Mouse (Mus musculus) adrenal gland (tissue): Measurements from ENCODE around the gene Zcchc2.

Experiments
- intact Hi-C: fragments of 180-260 bp; cut with DNase I; formaldehyde crosslinking; loops from one replicate; pipeline ENCODE4 v1.15.1; 2025

Zcchc2 gene

DNA sequence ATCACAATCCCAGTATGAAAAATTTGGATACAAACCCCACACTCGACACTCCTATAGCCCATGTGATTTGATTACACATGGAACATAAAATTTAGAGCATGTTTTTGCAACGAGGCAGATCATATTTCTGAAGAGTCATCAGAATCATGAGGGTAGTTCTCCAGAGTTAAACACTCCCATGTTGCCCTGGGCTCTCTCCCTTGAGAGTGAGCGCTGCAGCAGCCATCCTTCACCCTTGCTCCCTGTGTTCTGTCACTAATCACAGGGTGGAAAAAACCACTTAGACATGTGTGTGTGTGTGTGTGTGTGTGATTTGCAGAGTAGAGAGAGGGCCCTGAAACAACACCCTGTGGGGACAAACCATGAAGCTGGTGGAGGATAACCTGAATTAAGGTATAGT, 2.0 kb upstream of the Zcchc2 start:
- intact Hi-C loops = no loop called here

DNA sequence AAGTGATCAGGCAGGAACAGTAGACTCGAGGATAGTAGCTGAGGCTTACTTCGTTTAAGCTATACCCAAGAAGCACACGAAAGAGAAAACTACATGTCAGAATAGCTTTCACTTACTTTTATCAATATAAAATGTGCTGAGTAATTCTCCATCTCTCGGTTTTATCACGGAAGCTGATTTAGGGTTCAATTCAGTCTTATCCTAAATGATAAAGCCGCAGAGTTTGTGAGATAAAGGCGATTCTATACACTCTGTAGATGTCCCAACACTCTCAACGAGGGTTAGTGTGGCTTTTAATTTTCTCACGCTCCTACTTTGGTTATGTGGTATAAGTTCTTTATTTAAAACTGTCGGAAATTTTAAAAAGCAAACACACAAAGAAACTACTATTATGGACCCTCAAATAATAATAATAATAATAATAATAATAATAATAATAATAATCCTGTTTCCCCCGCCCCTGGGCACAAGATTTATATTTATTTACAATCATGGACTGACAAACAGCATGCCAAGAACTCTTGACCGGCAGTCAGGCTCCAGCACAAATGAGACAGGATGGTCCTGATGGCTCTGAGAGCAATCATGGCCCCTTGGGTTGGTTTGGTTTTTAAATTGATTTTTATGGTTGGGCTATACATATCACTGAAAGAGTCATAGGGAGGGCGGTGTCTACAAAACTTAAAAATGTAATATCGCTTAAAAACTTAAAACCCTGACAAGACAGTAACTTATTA, 1.1 kb upstream of the Zcchc2 start:
- intact Hi-C loops = no loop called here

DNA sequence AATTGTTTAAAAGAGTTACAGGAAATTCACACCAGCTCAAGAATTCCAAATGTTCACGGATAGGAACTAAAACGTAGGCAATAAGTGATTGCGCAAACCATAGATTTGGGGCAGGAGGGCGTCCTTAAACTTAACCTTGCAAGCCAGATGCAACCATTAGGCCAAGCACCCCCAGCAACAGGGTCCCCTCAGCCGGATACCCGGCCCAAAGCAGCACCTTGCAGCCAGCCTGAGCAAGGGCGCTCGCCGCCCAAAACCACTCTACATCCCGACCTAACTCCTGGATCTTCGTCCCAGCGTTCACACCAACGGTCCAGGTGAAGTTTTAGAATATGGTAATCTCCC, 594 bp upstream of the Zcchc2 start:
- intact Hi-C loops = no loop called here

- intact Hi-C loops = loop anchor here (5.0 kb wide), 1 partner anchor 89 kb away; no protein-coding TSS in a partner anchor
Observed at GRCm38 (mm10) chr1:105990911-105991761, 930 bp downstream of the Zcchc2 start.

DNA sequence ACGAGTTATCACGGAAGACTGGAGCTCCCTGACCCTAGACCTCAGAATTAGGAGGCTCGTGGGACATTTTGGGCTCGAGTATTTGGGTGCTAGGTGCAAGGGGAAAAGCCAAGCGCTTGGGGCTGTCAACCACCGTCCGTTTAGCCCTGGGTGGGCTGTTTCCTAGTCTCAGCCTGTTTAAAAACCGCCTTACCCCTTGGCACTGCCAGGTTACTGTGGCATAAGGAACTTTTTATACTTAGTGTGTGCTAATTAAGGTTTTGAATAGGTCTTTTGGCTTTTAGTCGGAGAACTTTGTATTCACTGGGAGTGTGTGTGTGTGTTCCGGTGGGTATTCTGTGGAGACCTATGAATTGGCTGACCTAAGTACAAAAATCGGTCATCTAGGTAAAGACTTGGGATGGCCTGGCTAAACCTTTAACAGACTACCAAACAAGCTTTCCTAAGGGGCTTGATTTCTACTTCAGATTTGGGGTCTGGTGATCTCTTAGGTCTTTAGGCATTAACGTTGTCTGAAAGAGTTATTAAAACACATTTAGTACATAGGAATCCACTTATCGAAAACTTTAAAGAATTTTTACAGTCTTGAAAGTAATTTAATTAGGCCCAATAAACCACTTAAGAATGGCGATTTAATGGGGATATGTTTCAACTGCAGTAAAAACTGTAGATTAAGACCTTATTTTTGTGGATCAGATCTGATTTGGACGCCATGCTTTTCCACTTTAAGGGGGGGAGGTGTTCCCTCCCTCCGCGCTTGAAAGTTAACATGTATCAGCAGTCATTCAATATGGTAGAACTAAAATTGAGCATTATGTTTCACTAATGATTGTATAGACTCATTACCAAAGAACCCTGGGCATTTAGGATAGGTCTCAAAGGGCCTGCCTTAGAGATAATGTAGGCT, 2.0 kb downstream of the Zcchc2 start:
- intact Hi-C loops = loop anchor here (5.0 kb wide), 1 partner anchor 90 kb away; no protein-coding TSS in a partner anchor

GRCm38 (mm10) chr1:105993196-105993595, 3.0 kb downstream of the Zcchc2 start:
- intact Hi-C loops = loop anchor here (5.0 kb wide), 1 partner anchor 91 kb away; no protein-coding TSS in a partner anchor

GRCm38 (mm10) chr1:105993601-105994209, 3.5 kb downstream of the Zcchc2 start:
- intact Hi-C loops = loop anchor here (5.0 kb wide), 1 partner anchor 91 kb away; no protein-coding TSS in a partner anchor

GRCm38 (mm10) chr1:105995966-105996365, 5.8 kb downstream of the Zcchc2 start:
- intact Hi-C loops = loop anchor here (5.0 kb wide), 1 partner anchor 104 kb away; no protein-coding TSS in a partner anchor

- intact Hi-C loops = loop anchor here (5.0 kb wide), 1 partner anchor 105 kb away; no protein-coding TSS in a partner anchor
Observed at GRCm38 (mm10) chr1:105997282-105997681, 7.1 kb downstream of the Zcchc2 start.

- intact Hi-C loops = loop anchor here (5.0 kb wide), 1 partner anchor 108 kb away; no protein-coding TSS in a partner anchor
Observed at GRCm38 (mm10) chr1:105999802-106000201, 9.6 kb downstream of the Zcchc2 start.

DNA sequence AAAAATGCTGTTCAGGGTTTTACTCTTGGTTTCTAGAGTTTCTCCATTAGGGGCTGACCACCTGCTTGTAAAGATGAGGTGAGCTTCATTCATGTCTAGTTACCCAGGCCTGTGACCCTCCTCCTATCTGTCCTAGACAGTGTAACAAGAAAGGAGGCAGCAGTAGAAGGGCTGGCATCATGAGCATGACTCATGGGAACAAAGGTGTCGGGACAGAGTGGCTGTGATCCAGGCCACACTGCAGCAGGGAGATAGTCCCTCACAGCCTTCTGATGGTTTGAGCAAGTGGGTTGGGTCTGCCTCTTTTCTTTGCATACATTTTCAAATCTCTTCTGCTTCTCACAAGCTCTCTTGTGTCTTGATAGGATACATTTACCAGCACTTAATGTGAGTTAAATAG, 17.4 kb downstream of the Zcchc2 start:
- intact Hi-C loops = no loop called here

- intact Hi-C loops = no loop called here
Observed at GRCm38 (mm10) chr1:106011097-106011496, 20.9 kb downstream of the Zcchc2 start.

DNA sequence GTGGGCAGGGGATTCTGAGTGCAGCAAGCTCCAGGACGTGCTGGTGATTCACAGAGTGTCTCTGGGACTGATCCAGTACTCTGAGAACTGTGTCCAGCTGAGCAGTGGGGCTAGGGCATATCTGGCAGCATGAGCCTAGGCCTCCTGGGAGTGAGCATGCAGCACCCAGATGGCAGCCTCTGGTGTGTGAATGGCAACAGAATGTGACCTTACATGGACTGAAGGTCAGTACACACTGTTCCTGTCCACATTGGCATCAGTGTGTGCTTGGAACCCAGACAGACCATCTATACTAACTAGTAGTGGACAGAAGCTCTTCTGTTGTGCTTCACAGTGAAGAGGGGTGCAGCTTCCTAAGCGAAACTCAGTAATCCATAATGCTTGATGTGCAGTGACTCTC, 23.6 kb downstream of the Zcchc2 start:
- intact Hi-C loops = no loop called here

DNA sequence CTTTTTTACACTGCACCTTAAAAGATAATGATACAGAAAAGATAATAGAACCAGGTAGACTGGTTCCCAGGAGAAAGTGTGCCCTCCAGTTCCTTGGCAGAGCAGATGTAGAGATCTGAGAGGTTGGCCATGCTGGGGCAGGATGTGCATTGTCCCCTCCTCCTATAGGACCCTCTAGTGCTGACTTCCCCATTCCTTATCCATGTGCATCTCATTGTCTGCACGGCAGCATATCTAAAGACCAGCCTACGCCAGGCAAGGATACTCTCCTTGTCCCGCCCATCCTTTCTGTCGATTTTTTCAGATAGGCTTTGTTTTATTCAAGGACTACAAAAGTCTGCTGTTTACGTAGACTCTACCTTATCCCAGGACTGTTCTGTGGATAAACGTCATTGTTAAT, 26.1 kb downstream of the Zcchc2 start:
- intact Hi-C loops = no loop called here

- intact Hi-C loops = no loop called here
Observed at GRCm38 (mm10) chr1:106019854-106020253, 29.6 kb downstream of the Zcchc2 start.

DNA sequence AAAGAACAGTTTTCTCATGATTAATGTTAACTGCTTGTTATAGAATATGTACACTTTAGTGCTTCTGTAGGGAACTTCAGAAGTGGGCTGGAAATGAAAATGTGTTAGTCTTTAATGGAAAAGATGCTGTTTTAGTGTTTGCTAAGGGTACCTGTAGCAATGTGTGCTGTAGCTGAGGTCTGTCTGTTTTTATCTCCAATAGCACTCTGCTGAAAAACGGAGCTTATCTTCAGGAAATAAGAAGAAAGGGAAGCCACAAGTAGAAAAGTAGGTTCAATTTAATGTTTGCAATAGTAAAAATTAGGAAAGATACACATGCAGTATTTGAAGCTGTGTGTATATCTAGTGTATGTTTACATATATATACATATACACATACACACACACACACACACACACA, 32.8 kb downstream of the Zcchc2 start:
- intact Hi-C loops = no loop called here

DNA sequence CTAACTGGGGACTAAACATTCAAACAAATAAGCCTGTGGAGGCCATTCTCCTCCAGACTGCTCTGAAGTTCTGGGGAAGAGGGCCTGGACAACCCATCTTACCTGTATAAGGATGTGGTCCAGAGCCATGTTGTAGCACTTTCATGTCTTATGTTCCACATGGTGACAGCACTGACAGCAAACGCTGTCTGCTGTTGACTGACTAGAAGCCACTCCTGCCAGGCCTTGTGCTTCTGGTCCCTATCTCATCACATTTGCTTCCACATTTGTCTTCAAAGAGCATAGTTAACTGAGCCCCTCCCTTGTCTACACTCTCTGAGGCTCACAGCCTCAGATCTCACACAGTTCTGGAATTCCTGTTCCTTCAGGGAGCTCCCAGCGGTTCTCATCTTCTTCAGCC, 34.0 kb downstream of the Zcchc2 start:
- intact Hi-C loops = no loop called here

DNA sequence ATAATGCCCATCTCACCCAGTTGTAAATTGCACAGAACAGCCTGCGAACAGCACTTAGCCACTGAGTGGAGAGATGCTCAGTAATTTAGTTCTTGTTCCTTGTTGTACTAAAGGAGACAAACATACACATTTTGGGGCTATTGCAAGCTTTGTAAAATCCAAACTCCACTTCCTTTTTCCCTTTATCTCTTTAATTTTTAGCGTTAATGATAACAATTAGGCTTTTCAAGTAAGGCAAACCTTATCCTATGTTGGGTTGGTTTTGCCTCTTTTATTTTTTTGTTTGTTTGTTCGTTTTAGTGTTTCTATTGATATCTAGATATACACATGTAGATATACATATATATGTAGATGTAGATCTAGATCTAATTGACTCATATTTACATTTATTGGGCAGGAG, 34.6 kb downstream of the Zcchc2 start:
- intact Hi-C loops = no loop called here

DNA sequence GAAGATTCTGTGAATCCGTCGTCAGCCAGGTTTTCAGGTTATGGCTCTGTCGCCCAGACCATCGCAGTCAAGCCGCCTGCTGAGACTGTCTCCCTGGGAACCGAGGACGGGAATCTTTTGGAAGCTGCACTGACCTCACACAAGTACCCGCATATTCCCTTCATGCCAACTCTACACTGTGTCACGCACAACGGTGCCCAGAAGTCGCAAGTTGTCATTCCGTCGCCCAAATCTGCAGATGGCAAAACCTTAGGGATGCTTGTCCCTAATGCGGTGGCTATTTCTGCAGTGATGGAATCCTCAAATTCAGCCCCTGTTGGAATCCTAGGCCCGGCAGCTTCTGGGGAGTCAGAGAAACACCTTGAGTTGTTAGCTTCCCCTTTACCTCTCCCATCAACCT, 39.6 kb downstream of the Zcchc2 start:
- intact Hi-C loops = loop anchor here (10.0 kb wide), 1 partner anchor 295 kb away; no protein-coding TSS in a partner anchor

DNA sequence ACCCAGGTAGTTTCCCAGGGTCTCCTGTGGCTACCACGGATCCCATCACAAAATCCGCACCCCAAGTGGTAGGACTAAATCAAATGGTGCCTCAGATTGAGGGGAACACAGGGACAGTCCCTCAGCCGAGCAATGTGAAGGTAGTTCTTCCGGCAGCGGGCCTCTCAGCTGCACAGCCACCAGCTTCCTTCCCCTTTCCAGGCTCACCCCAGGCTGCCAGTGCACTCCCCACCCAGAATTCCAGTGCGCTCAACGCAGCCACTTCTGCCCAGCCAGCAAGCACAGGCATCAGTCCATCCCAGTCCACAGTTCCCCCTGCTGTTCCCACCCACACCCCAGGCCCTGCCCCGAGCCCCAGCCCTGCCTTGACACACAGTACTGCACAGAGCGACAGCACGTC, 40.1 kb downstream of the Zcchc2 start:
- intact Hi-C loops = loop anchor here (10.0 kb wide), 1 partner anchor 296 kb away; no protein-coding TSS in a partner anchor
